Mouse (Mus musculus) urinary bladder, postnatal 4 days (tissue): Measurements from ENCODE around the gene Wipi1.

Source experiments
- DNase-seq, 2 experiments: peaks; one replicate each; pipeline ENCODE4 v3.0.0; 2021 to 2022; ENCODE audit warnings: low spot score in 2 of 2

The Wipi1 gene

DNA sequence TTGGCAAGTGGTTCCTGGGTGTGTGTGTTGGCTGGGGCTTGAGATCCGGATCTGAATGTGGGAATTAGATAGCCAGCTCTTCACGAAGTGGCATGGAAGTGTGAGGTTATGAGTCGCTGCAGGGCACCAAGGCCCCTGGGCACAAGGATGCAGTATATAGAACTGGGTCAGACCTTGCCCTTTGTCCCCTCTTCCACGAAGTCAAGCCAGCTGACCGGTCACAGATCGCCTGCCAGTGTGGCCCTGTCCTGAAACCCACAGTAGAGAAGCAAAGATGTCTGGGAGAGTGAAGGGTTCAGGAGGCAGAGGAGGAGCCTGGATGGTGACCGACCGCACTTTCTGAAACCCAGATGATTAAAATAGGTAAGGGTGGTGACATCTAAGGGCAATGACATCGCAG lies 68.3 kb downstream of the Wipi1 start:
- DNase-seq, result no peak

DNA sequence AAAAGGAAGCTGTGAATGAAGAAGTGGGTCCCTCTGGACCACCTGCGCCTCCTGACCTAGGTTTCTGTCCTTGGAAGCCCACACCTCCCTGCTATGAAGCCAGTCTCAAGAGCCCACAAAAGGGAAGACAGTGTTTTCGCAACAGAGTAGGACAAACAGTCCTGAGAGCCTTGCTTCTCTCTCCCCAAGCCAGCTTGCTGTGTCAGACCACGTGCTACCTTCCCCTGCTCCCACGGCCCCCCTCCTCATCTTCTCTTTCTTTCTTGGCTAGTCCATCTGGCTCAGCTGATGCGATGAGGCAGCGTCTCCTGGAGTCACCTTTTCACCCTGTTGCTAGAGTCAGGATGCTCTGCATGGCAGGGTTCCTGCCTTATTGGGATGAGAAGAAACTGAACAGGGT lies 72.5 kb downstream of the Wipi1 start:
- no peak for DNase-seq

DNA sequence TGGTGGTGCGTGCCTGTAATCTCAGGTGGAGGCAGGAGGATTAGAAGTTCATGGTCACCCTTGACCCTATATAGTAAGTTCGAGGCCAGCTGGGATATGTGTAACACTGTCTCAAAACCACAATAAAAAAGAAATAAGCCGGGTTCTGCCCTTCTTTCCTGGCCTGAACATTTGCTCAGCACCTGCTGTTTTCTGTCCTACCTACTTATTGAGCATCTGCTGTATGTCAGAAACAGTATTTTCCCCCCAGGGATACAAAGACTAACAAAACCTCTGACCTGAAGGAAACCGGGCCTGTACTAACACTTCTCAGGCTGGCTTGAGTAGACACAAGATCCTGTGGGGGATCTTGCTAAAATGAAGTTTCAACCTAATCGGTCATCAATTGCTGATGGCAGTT lies 74.8 kb downstream of the Wipi1 start:
- DNase-seq, result no peak

DNA sequence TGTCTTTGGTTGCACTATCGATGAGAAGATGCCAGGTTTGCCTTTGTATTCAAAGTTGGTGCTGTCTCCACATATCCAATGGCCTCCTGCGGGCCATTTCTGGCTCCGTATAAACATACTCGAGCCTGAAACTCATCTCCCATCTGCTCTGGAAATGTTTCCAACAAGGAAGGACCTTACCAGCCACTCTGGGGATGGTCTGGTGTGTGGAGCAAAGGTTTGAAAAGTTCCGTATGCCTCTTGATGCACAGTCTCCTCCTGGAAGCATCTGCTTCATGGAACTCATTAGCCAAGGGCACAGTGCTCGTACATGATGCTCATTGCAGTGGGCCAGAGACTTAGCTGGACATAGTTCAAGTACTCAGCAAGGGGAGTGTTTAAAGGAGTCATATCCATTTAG lies 75.8 kb downstream of the Wipi1 start:
- DNase-seq, result no peak

DNA sequence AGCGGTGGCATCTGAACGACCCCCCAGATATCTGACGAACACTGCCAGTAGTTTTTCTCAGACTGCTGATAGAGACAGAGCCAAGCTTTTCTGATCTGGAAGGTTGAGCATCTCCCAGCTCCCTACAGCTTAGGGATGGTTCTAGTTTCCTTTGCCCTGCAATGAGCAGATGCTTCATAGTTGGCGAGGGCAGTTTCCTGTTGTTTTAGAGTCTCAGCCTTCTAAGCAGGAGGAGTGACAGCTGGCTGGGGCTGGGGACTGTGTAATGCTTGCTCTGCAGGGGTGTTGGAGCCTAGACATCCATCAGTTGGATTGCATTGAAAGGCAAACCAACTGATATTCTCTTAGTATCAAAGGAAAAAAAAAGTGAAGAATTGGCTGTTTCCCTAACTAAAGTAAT lies 81.7 kb downstream of the Wipi1 start:
- no peak for DNase-seq

DNA sequence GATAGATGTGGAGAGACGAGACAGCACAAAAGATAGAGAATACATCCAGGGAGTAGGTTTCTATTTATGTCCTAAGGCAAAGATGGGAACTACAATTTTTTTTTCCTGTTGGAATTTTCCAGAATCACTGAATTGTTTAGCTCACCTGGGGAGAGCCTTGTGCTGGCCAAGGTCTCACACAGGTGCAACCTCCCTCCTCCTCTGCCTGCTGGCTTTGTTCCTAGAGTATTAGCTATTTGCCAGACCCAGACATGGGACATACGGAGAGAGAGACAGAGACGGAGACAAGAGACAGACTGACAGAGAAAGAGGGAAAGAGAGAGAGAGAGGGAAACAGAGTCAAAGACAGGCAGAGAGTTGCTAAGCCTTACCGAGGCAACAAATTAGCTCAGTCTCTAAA lies 86.2 kb downstream of the Wipi1 start:
- no peak for DNase-seq

DNA sequence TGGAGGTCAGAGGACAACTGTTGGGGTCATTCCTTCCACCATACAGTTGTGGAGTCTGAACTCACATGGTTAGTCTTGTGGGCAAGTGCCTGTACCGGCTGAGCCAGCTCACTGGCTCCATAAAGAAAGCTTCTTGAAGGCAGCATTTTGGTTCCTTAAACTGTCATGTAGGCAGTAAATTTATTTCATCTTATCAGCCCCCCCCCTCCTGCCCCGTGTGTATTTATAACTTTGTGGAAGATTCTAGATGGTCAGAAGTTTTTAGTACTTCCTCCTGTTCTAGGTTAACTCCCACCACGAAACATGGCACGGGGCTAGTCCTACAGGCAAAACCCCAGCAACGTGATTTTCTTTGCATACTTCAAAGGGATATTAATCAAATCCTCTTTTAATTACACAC lies 86.9 kb downstream of the Wipi1 start:
- no peak for DNase-seq
